Mouse (Mus musculus): ENCODE measurements around the gene Tmem184a. TPM values are rescaled to one million over a fixed set of nuclear protein-coding genes. Genes with fewer than 3 reads are reported as not detected.

Gene Tmem184a
- polyA plus RNA-seq (2012; rRNA removed): 53.9 and 61.2 TPM in 2 replicates

GRCm38 (mm10) chr5:139819538-139820181 lies at the start of gene Tmem184a:
Gene Tmem184a, minus strand, starts transcription at chr5:139819917.
- DNase-seq: no peak
- TF ChIP-seq POLR2A (IDR thresholded peaks at IDR 0.05; ENCODE audit: borderline replicate concordance, extremely low read depth, low read depth, low read length) (no peak), CTCF (IDR thresholded peaks at IDR 0.05; ENCODE audit: insufficient read depth, low read length) (no peak)
- WGBS: 78% methylated on average over 9 of the region's 9 CpGs
- no peak within 1 kb of the TSS for H3K4me3 ChIP-seq (replicated peaks; ENCODE audit: extremely low read depth, low read depth, low read length)
- H3K4me1 ChIP-seq (ENCODE audit: control insufficient read depth, insufficient read depth, low read length): no peaks in the 10 kb centered on the region

- 12% methylated on average over 4 of the region's 4 CpGs for WGBS
- peak; percentile 63 for DNase-seq
- no peaks in the 10 kb centered on the region for H3K4me1 ChIP-seq (ENCODE audit: control insufficient read depth, insufficient read depth, low read length)
- TF ChIP-seq POLR2A (IDR thresholded peaks at IDR 0.05; ENCODE audit: borderline replicate concordance, extremely low read depth, low read depth, low read length): no peak
- TF ChIP-seq CTCF (IDR thresholded peaks at IDR 0.05; ENCODE audit: insufficient read depth, low read length): no peak
- no peak overlapping the region for H3K4me3 ChIP-seq (replicated peaks; ENCODE audit: extremely low read depth, low read depth, low read length)
Measured at GRCm38 (mm10) chr5:139862759-139863158, 43.0 kb upstream of the Tmem184a start.

GRCm38 (mm10) chr5:139860328-139861104 lies 40.8 kb upstream of the Tmem184a start:
- TF ChIP-seq POLR2A (IDR thresholded peaks at IDR 0.05; ENCODE audit: borderline replicate concordance, extremely low read depth, low read depth, low read length) (no peak), CTCF (IDR thresholded peaks at IDR 0.05; ENCODE audit: insufficient read depth, low read length) (no peak)
- Histone ChIP-seq H3K4me1 (ENCODE audit: control insufficient read depth, insufficient read depth, low read length) (no peaks in the 10 kb centered on the region), H3K4me3 (replicated peaks; ENCODE audit: extremely low read depth, low read depth, low read length) (no peak overlapping the region)
- DNase-seq: no peak
- 61% methylated on average over 15 of the region's 15 CpGs for WGBS

GRCm38 (mm10) chr5:139849626-139850320 lies 30.1 kb upstream of the Tmem184a start:
- H3K4me3 ChIP-seq (replicated peaks; ENCODE audit: extremely low read depth, low read depth, low read length): no peak overlapping the region
- DNase-seq: no peak
- no peaks in the 10 kb centered on the region for H3K4me1 ChIP-seq (ENCODE audit: control insufficient read depth, insufficient read depth, low read length)
- TF ChIP-seq CTCF (IDR thresholded peaks at IDR 0.05; ENCODE audit: insufficient read depth, low read length): no peak
- TF ChIP-seq POLR2A (IDR thresholded peaks at IDR 0.05; ENCODE audit: borderline replicate concordance, extremely low read depth, low read depth, low read length): no peak
- 69% methylated on average over 12 of the region's 12 CpGs for WGBS

GRCm38 (mm10) chr5:139839142-139839541 lies 19.4 kb upstream of the Tmem184a start:
- H3K4me3 ChIP-seq (replicated peaks; ENCODE audit: extremely low read depth, low read depth, low read length): no peak overlapping the region
- DNase-seq: no peak
- H3K4me1 ChIP-seq (ENCODE audit: control insufficient read depth, insufficient read depth, low read length): no peaks in the 10 kb centered on the region
- 33% methylated on average over 3 of the region's 3 CpGs for WGBS
- TF ChIP-seq CTCF (IDR thresholded peaks at IDR 0.05; ENCODE audit: insufficient read depth, low read length) (no peak), POLR2A (IDR thresholded peaks at IDR 0.05; ENCODE audit: borderline replicate concordance, extremely low read depth, low read depth, low read length) (no peak)

GRCm38 (mm10) chr5:139838476-139838892 lies 18.8 kb upstream of the Tmem184a start:
- DNase-seq: peak; percentile 57
- Histone ChIP-seq H3K4me1 (ENCODE audit: control insufficient read depth, insufficient read depth, low read length) (no peaks in the 10 kb centered on the region), H3K4me3 (replicated peaks; ENCODE audit: extremely low read depth, low read depth, low read length) (no peak overlapping the region)
- WGBS: 10% methylated on average over 2 of the region's 2 CpGs
- TF ChIP-seq CTCF (IDR thresholded peaks at IDR 0.05; ENCODE audit: insufficient read depth, low read length) (peak; percentile 29; the same call in 1 of the 2 replicates), POLR2A (IDR thresholded peaks at IDR 0.05; ENCODE audit: borderline replicate concordance, extremely low read depth, low read depth, low read length) (no peak)

GRCm38 (mm10) chr5:139835706-139836105 lies 16.0 kb upstream of the Tmem184a start:
- H3K4me3 ChIP-seq (replicated peaks; ENCODE audit: extremely low read depth, low read depth, low read length): no peak overlapping the region
- DNase-seq: no peak
- no peak for TF ChIP-seq CTCF (IDR thresholded peaks at IDR 0.05; ENCODE audit: insufficient read depth, low read length)
- TF ChIP-seq POLR2A (IDR thresholded peaks at IDR 0.05; ENCODE audit: borderline replicate concordance, extremely low read depth, low read depth, low read length): no peak
- H3K4me1 ChIP-seq (ENCODE audit: control insufficient read depth, insufficient read depth, low read length): no peaks in the 10 kb centered on the region
- 81% methylated on average over 7 of the region's 7 CpGs for WGBS

- Histone ChIP-seq H3K4me3 (replicated peaks; ENCODE audit: extremely low read depth, low read depth, low read length) (no peak overlapping the region), H3K4me1 (ENCODE audit: control insufficient read depth, insufficient read depth, low read length) (peaks cover under 1% of the 10 kb centered on the region; the same call in 1 of the 2 replicates)
- no peak for DNase-seq
- TF ChIP-seq CTCF (IDR thresholded peaks at IDR 0.05; ENCODE audit: insufficient read depth, low read length): no peak
- no peak for TF ChIP-seq POLR2A (IDR thresholded peaks at IDR 0.05; ENCODE audit: borderline replicate concordance, extremely low read depth, low read depth, low read length)
- WGBS: 47% methylated on average over 7 of the region's 7 CpGs
Measured at GRCm38 (mm10) chr5:139832125-139832524, 12.4 kb upstream of the Tmem184a start.

GRCm38 (mm10) chr5:139830734-139831133 lies 11.0 kb upstream of the Tmem184a start:
- no peak for DNase-seq
- 68% methylated on average over 3 of the region's 3 CpGs for WGBS
- H3K4me1 ChIP-seq (ENCODE audit: control insufficient read depth, insufficient read depth, low read length): peaks cover 10% of the 10 kb centered on the region
- TF ChIP-seq CTCF (IDR thresholded peaks at IDR 0.05; ENCODE audit: insufficient read depth, low read length): no peak
- no peak for TF ChIP-seq POLR2A (IDR thresholded peaks at IDR 0.05; ENCODE audit: borderline replicate concordance, extremely low read depth, low read depth, low read length)
- no peak overlapping the region for H3K4me3 ChIP-seq (replicated peaks; ENCODE audit: extremely low read depth, low read depth, low read length)
